Mouse (Mus musculus): Measurements from ENCODE around the gene Ltbp2.

GRCm38 (mm10) chr12:84759063-84759462 lies 117.3 kb downstream of the Ltbp2 start:
- no peak for TF ChIP-seq POLR2A (IDR thresholded peaks at IDR 0.05; ENCODE audit: insufficient read length, low read depth)
- TF ChIP-seq POLR2AphosphoS2 (IDR thresholded peaks at IDR 0.05; ENCODE audit: insufficient read length, low read depth), result no peak
- TF ChIP-seq MAX (IDR thresholded peaks at IDR 0.05; ENCODE audit: low read depth), result no peak
- no peak for TF ChIP-seq TCF12 (IDR thresholded peaks at IDR 0.05; ENCODE audit: insufficient read depth, poor library complexity, severe bottlenecking)
- TF ChIP-seq CEBPB (IDR thresholded peaks at IDR 0.05; ENCODE audit: insufficient read depth, poor library complexity, severe bottlenecking), result no peak
- no peak for TF ChIP-seq E2F4 (IDR thresholded peaks at IDR 0.05; ENCODE audit: insufficient read depth)
